Mouse (Mus musculus) embryonic facial prominence, embryonic 14.5 days (tissue): Measurements from ENCODE around the gene Tulp2. TPM values are rescaled to one million over a fixed set of nuclear protein-coding genes. Genes with fewer than 3 reads are reported as not detected.
"Not testable (repeated sequence)": the region's sequence is repeated elsewhere in the genome, so short reads cannot be mapped to it uniquely, and the experiment has no call there.

Experiments used
- ATAC-seq: fragments of 200-750 bp; cut with Nextera tagmentation; 2 replicates; pipeline ENCODE4 v1.8.0; 2017; ENCODE audit warnings: low read depth, moderate number of reproducible peaks, moderate TSS enrichment
- DNase-seq: peaks from one replicate; pipeline ENCODE4 v3.0.0-alpha.2; 2015; ENCODE audit warnings: low spot score
- H3K27ac ChIP-seq: fragments of 300-500 bp; sonication (generic); replicated peaks from 2 replicates; pipeline ENCODE4 v1.5.1; 2014; ENCODE audit warnings: low read depth, mild to moderate bottlenecking, low read length, moderate library complexity
- H3K27me3 ChIP-seq: fragments of 300-500 bp; sonication (generic); replicated peaks from 2 replicates; pipeline ENCODE4 v1.6.1; 2014; ENCODE audit warnings: low read length; ENCODE audit not compliant: control insufficient read depth, insufficient read depth
- H3K36me3 ChIP-seq: fragments of 300-500 bp; sonication (generic); 2 replicates; pipeline ENCODE4 v1.6.1; 2014; ENCODE audit warnings: low read length, mixed read lengths; ENCODE audit not compliant: control insufficient read depth, insufficient read depth
- H3K4me1 ChIP-seq: fragments of 300-500 bp; sonication (generic); 2 replicates; pipeline ENCODE4 v1.6.1; 2014; ENCODE audit warnings: antibody characterized with exemption, low read length; ENCODE audit not compliant: control insufficient read depth, insufficient read depth
- H3K4me2 ChIP-seq: fragments of 300-500 bp; sonication (generic); 2 replicates; pipeline ENCODE4 v1.6.1; 2014; ENCODE audit warnings: low read depth, mild to moderate bottlenecking, low read length, moderate library complexity, mixed read lengths
- H3K4me3 ChIP-seq: fragments of 300-500 bp; sonication (generic); 2 replicates; pipeline ENCODE4 v1.5.1; 2014; ENCODE audit warnings: low read depth, mild to moderate bottlenecking, low read length
- H3K9ac ChIP-seq: fragments of 300-500 bp; sonication (generic); 2 replicates; pipeline ENCODE4 v1.6.1; 2014; ENCODE audit warnings: low read depth, mild to moderate bottlenecking, low read length, moderate library complexity, mixed read lengths
- H3K9me3 ChIP-seq: fragments of 300-500 bp; sonication (generic); 2 replicates; pipeline ENCODE4 v1.6.1; 2016; ENCODE audit warnings: low read length; ENCODE audit not compliant: control insufficient read depth
- WGBS: fragments of 180-500 bp; shearing (Covaris S2); extraction: QIAGEN DNeasy Blood & Tissue Kit; methylation state at CpG from one replicate; pipeline ENCODE4 v1.1.7; 2014; 5-methylcytosine and 5-hydroxymethylcytosine counted together
- polyA plus RNA-seq: library from polyadenylated mRNA; unstranded; fragments of >200 nt; fragmentation: Nextera tagmentation; extraction: Ambion mirVana; gene quantifications from 2 replicates; pipeline ENCODE4 v1.2.1, GENCODE M21; 2014

Gene Tulp2
- polyA plus RNA-seq, 1 experiment from 2014 or later = 1.2 TPM

DNA sequence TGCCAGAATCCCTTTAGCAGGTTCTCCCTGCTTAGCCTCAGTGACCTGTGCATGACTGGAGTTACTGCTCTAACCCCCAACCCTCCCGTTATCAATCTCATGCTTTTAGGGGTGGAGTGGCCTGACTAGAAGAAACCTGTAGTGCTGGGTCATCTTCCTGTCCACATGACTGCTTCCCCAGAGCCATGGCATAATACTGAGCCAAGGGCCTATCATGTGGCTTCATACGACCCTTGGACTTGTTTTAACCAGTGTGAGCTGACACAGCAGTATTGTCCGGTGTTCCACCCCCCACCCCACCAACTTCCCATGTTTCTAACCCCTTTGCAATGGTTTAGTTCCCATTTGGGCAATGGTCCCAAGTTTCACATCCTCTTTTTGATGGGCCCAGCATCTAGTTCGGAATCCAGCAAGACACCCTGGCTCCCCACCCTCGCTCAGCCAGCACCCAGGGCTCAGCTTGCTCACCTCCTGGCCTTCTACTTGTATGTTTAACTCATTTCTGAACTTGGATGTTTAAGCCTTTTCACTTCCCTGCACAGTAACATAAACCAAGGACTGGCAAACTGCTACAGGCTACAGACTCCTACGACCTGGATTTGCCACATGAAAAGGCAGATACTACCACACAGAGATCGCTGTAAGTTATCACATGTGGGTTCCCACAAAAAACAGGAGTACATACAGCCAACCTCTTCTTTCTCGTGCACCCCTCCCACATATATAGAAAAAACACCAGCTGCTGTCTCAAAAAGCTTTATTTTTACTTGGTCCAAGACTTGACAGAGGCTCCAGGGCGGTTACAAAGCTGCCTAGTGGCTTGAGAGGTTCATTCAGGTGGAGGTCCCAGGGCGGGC is 24.2 kb upstream of the Tulp2 start:
- Histone ChIP-seq H3K27ac (peak overlapping the region; percentile 58), H3K27me3 (no peaks in the 10 kb centered on the region), H3K4me2 (peak overlapping the region; percentile 68), H3K9ac (peak overlapping the region; percentile 82), H3K4me1 (peaks cover 24% of the 10 kb centered on the region), H3K9me3 (no peaks in the 10 kb centered on the region), H3K36me3 (peaks cover 69% of the 10 kb centered on the region), H3K4me3 (peak overlapping the region; percentile 60)
- DNase-seq (no peak), ATAC-seq (no peak)
- WGBS = 51% methylated on average over 9 of the region's 10 CpGs

DNA sequence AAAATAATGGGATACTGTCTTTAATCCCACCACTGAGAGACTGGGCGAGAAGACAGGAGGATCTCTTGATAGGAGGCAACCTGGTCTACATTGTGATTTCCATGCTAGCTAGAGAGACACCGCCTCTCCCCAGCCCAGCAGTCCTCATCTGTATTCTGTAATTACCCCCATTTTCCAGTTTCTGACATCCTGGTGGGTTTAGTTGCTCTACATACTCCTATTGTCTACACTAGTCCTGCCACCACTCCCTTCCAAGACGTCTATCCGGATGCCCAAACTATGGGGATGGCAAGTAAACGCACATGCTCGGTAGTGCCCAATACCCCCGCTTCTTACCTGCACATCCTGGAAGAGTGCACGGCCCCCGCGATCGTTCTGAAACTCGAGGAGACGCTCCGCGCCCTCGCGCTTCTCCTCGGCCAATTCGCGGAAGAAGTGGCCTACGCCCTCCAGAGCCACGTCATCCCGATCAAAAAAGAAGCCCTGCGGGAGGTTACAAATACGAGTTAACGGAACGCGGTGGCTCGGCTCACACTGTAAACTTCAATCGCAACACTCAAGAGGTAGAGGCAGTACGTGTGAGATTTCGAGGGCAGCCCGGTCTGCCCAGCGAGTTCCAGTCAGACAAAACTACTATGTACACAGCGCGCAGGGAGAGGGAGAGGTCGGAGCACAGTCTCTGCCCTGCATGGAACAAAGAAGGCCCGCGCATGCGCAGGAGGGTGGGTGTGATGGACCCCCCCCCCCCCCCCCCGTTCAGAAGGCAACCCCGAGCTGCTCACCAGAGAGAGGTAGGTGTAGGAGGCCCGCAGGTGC is 22.7 kb upstream of the Tulp2 start:
- Histone ChIP-seq H3K27ac (peak overlapping the region; percentile 94), H3K9me3 (no peaks in the 10 kb centered on the region), H3K4me1 (peaks cover 24% of the 10 kb centered on the region), H3K27me3 (no peaks in the 10 kb centered on the region), H3K9ac (peak overlapping the region; percentile 82), H3K36me3 (peaks cover 73% of the 10 kb centered on the region), H3K4me3 (peak overlapping the region; percentile 60), H3K4me2 (peak overlapping the region; percentile 68)
- ATAC-seq (peak; percentile 75), DNase-seq (peak; percentile 92)
- WGBS = under 1% methylated on average over 39 of the region's 43 CpGs

DNA sequence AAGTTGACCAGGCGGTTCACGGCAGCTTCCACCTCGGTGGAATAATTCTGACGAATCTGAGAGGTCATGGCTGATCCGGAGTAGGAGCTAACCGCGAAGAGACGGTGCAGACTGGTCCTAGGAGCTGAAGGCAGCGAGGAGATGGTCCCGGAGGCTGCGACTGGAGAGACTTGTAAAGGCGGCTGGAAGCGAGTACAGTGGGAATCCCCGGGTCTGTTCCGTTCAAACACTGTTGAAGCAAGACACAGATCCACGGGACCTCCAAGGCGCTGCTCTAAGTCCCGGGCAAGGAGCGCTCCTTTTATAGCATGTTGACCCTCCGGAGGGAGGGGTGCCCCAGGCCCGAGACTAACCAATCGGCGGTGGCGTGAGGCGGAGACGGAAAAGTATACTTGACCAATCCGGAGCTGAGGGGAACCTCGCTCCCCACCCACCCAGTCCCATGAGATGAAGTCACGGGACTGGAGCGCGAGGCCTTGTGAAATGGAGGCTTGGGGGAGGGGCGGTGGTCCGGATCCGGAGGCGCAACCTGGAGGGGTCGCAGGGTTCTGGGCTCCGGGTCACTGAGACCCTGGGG is 22.0 kb upstream of the Tulp2 start, which contains the start of gene Ftl1:
Ftl1 (minus strand) TSS at position 321 of the 577 bp plus-strand sequence.
- peak within 1 kb of the TSS; percentile 94 for H3K27ac ChIP-seq
- WGBS = 0% methylated on average over 21 of the region's 37 CpGs
- ATAC-seq (peak; percentile 94), DNase-seq (peak; percentile 100)
- not testable (repeated sequence) for H3K9me3 ChIP-seq, H3K27me3 ChIP-seq
- H3K4me3 ChIP-seq = peak within 1 kb of the TSS; percentile 60
- peaks cover 73% of the 10 kb centered on the region for H3K36me3 ChIP-seq
- H3K4me1 ChIP-seq = peaks cover 24% of the 10 kb centered on the region
- peak within 1 kb of the TSS; percentile 82 for H3K9ac ChIP-seq
- peak within 1 kb of the TSS; percentile 68 for H3K4me2 ChIP-seq

DNA sequence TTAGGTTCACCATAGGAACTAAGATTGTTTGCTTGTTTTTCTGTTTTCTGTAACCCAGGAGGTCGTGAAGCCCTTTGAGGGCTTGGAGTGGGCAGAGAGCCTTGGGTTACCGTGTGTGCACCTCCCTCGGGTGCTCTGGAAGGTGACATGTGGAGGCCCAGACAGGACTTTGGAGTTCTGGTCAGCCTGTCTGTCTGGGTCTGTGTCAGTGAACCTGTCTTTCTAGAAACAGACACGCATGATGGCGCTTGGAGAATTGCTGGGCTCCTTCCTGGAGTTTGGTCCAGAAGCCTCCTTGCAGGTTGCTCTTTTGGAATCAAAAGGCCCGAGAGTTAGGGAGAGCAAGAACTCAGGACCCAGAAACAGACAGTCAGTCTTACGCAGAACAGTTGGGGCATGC is 21.3 kb upstream of the Tulp2 start:
- Histone ChIP-seq H3K27ac (peak overlapping the region; percentile 78), H3K4me1 (peaks cover 24% of the 10 kb centered on the region), H3K36me3 (peaks cover 73% of the 10 kb centered on the region), H3K27me3 (no peaks in the 10 kb centered on the region), H3K4me3 (peak overlapping the region; percentile 60), H3K4me2 (peak overlapping the region; percentile 68), H3K9ac (peak overlapping the region; percentile 48), H3K9me3 (no peaks in the 10 kb centered on the region)
- no peak for ATAC-seq
- no peak for DNase-seq
- WGBS = 66% methylated on average over 7 of the region's 7 CpGs

DNA sequence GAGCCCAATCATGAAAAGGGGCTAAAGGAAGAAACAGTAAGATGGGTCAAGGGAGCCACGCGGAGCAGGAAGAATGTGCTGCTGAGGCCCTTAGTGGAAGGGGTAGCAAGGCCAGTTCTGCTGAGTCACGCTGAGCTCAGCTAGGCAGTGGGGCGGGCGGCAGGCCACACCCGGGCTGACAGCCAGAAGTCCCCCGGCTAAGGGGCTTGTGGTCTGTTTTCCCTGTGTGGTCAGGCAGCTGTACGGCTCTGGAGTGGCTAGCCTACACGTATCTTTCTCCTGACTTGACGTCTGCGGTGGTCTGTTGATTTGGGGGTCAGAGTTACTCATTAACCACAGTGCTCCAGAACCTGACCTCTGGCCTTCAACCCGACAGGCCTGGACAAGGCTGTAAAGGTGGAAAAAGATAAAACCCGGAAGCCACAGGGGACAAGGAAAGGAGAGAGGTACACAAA is 20.8 kb upstream of the Tulp2 start:
- Histone ChIP-seq H3K4me1 (peaks cover 29% of the 10 kb centered on the region), H3K27me3 (no peaks in the 10 kb centered on the region), H3K4me3 (0 out of 2 replicates have a peak overlapping the region, but pooled peaks have one; percentile 60), H3K4me2 (peak overlapping the region; percentile 68), H3K27ac (peak overlapping the region; percentile 78), H3K9ac (peak overlapping the region; percentile 48), H3K9me3 (no peaks in the 10 kb centered on the region), H3K36me3 (peaks cover 68% of the 10 kb centered on the region)
- ATAC-seq (peak; percentile 4; the same call in 1 of the 2 replicates), DNase-seq (peak; percentile 89)
- WGBS = 17% methylated on average over 13 of the region's 13 CpGs

DNA sequence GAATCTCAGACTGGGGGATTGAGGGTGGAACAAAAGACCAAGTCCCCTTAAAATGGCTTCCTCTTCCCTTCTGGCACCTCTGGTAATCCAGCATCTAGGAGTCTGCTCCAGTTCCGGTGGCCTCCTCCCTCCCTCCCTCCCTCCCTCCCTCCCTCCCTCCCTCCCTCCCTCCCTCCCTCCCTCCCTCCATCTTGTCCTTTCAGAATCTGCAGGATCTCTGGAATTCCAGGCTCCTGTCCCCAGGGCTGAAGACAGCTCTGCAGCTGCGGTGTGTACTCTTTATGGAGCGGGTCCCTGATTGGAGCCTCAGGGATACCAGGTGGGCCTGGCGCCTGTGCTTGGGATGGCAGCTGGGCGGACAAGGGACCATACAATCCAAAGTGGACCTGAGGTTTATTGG is 20.4 kb upstream of the Tulp2 start:
- peaks cover 64% of the 10 kb centered on the region for H3K36me3 ChIP-seq
- no peak for ATAC-seq
- H3K4me2 ChIP-seq = no peak overlapping the region; the same call in 1 of the 2 replicates
- H3K4me3 ChIP-seq = no peak overlapping the region
- no peak for DNase-seq
- H3K27ac ChIP-seq = peak overlapping the region; percentile 78
- H3K4me1 ChIP-seq = peaks cover 31% of the 10 kb centered on the region
- H3K9me3 ChIP-seq = no peaks in the 10 kb centered on the region
- 0 out of 2 replicates have a peak overlapping the region, but pooled peaks have one; percentile 25 for H3K9ac ChIP-seq
- 42% methylated on average over 5 of the region's 5 CpGs for WGBS
- no peaks in the 10 kb centered on the region for H3K27me3 ChIP-seq

DNA sequence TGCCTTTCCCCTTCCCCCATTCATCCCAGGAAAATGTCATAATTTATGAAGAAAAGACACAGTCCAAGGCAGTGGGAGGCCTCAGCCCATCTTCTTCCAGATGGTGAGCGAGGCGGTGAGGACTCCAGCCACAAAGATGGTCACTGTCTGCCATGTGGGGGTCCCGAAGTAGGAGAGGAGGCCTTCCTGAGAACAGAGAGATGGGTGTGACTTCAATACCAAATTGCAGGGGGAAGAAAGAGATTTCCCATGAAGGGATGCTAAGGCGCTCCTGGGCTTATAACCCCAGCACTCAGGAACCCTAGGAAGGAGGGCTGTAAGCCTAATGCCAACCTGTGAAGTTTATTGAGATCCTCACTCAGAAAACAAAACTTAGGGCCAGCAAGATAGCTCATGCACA is 19.9 kb upstream of the Tulp2 start:
- Histone ChIP-seq H3K4me2 (no peak overlapping the region), H3K27ac (peak overlapping the region; percentile 63), H3K4me1 (peaks cover 31% of the 10 kb centered on the region), H3K9me3 (no peaks in the 10 kb centered on the region), H3K27me3 (no peaks in the 10 kb centered on the region), H3K36me3 (peaks cover 61% of the 10 kb centered on the region), H3K9ac (no peak overlapping the region), H3K4me3 (no peak overlapping the region)
- 81% methylated on average over 4 of the region's 4 CpGs for WGBS
- no peak for ATAC-seq
- DNase-seq = no peak

DNA sequence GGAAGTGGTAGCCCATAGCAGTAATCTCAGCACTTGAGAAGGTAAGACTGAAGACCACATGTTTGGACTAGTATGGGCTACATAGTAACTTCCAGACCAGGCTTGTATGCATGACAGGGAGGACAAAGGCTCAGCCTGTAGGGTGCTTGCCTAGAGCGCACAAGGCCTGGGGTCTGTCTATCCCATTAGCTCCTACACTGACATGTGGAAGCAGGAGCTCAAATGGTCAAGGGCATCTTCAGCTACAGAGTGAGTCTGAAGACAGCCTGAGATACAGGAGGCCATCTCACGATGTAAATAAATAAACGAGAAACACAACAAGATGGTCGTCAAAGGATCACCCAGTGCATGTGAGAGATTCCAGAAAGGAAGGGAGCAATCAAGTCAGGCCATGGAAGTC is 19.4 kb upstream of the Tulp2 start:
- ATAC-seq (no peak), DNase-seq (no peak)
- Histone ChIP-seq H3K4me2 (no peak overlapping the region), H3K9me3 (no peaks in the 10 kb centered on the region), H3K4me1 (peaks cover 31% of the 10 kb centered on the region), H3K36me3 (peaks cover 56% of the 10 kb centered on the region), H3K27me3 (no peaks in the 10 kb centered on the region), H3K4me3 (no peak overlapping the region), H3K9ac (no peak overlapping the region), H3K27ac (no peak overlapping the region)
- WGBS = 91% methylated on average over 4 of the region's 4 CpGs
